Mouse (Mus musculus) liver, postnatal 0 days (tissue): ENCODE measurements around the gene Rpl31. TPM values are rescaled to one million over a fixed set of nuclear protein-coding genes. Genes with fewer than 3 reads are reported as not detected.
A peak's percentile ranks its signal among the peaks of the same experiment; 100 is the strongest.

ENCODE experiments used
- ATAC-seq: fragments of 200-750 bp; cut with Nextera tagmentation; 2 replicates; pipeline ENCODE4 v1.8.0; 2017; ENCODE audit warnings: mild to moderate bottlenecking, moderate library complexity
- DNase-seq: peaks from one replicate; pipeline ENCODE4 v3.0.0-alpha.2; 2016
- H3K27ac ChIP-seq: fragments of 300-500 bp; sonication (generic); 2 replicates; pipeline ENCODE4 v1.5.1; 2014; ENCODE audit warnings: antibody characterized with exemption, moderate library complexity, mild to moderate bottlenecking, low read depth
- H3K27me3 ChIP-seq: fragments of 300-500 bp; sonication (generic); 2 replicates; pipeline ENCODE4 v1.6.1; 2014; ENCODE audit warnings: low read length, control low read depth, mixed read lengths; ENCODE audit not compliant: insufficient read depth
- H3K36me3 ChIP-seq: fragments of 300-500 bp; sonication (generic); replicated peaks from 2 replicates; pipeline ENCODE4 v1.6.1; 2014; ENCODE audit warnings: mild to moderate bottlenecking, control low read depth, low read length, moderate library complexity, mixed read lengths; ENCODE audit not compliant: insufficient read depth
- H3K4me1 ChIP-seq: fragments of 300-500 bp; sonication (generic); 2 replicates; pipeline ENCODE4 v1.6.1; 2014; ENCODE audit warnings: antibody characterized with exemption, mild to moderate bottlenecking, control low read depth; ENCODE audit not compliant: insufficient read depth
- H3K4me2 ChIP-seq: fragments of 300-500 bp; sonication (generic); 2 replicates; pipeline ENCODE4 v1.6.1; 2014; ENCODE audit warnings: low read depth, mild to moderate bottlenecking, low read length, moderate library complexity, mixed read lengths
- H3K4me3 ChIP-seq: fragments of 300-500 bp; sonication (generic); 2 replicates; pipeline ENCODE4 v1.5.1; 2014; ENCODE audit warnings: low read depth, low read length
- H3K9ac ChIP-seq: fragments of 300-500 bp; sonication (generic); replicated peaks from 2 replicates; pipeline ENCODE4 v1.6.1; 2014; ENCODE audit warnings: mild to moderate bottlenecking, moderate library complexity
- H3K9me3 ChIP-seq: fragments of 300-500 bp; sonication (generic); 2 replicates; pipeline ENCODE4 v1.6.1; 2016; ENCODE audit warnings: mild to moderate bottlenecking, control low read depth, low read length, mixed read lengths
- CTCF ChIP-seq: sonication (generic); IDR thresholded peaks from 2 replicates; pipeline ENCODE4 v1.5.1; 2016; ENCODE audit warnings: antibody characterized with exemption, low read depth
- EP300 ChIP-seq: IDR thresholded peaks from 2 replicates; pipeline ENCODE4 v1.6.1; 2016; ENCODE audit warnings: antibody characterized with exemption, low read depth, mild to moderate bottlenecking
- WGBS: fragments of 180-500 bp; shearing (Covaris S2); extraction: QIAGEN DNeasy Blood & Tissue Kit; methylation state at CpG from one replicate; pipeline ENCODE4 v1.1.7; 2014; ENCODE audit not compliant: insufficient replicate concordance; 5-methylcytosine and 5-hydroxymethylcytosine counted together
- polyA plus RNA-seq: library from polyadenylated mRNA; unstranded; fragments of >200 nt; fragmentation: Nextera tagmentation; extraction: Ambion mirVana; gene quantifications from 2 replicates; pipeline ENCODE4 v1.2.1, GENCODE M21; 2015

Rpl31 gene
- 306 and 334 TPM in 2 replicates for polyA plus RNA-seq

- Histone ChIP-seq H3K4me2 (peak within 1 kb of the TSS; percentile 87), H3K4me1 (peaks cover 16% of the 10 kb centered on the region), H3K27ac (peak within 1 kb of the TSS; percentile 92), H3K27me3 (no peaks in the 10 kb centered on the region), H3K9me3 (no peaks in the 10 kb centered on the region), H3K9ac (peak within 1 kb of the TSS; percentile 99), H3K36me3 (peaks cover 36% of the 10 kb centered on the region), H3K4me3 (peak within 1 kb of the TSS; percentile 96)
- ATAC-seq (peak; percentile 98), DNase-seq (peak; percentile 98)
- TF ChIP-seq EP300: 0 out of 2 replicates have a peak, but pooled peaks have one; percentile 46
- TF ChIP-seq CTCF: no peak
- 2% methylated on average over 57 of the region's 62 CpGs for WGBS
Measured at GRCm38 (mm10) chr1:39367601-39368266, at the start of gene Rpl31. TSS of gene Rpl31 (plus strand) at chr1:39367842.

- DNase-seq: no peak
Measured at GRCm38 (mm10) chr1:39317935-39318334, 49.7 kb upstream of the Rpl31 start.

GRCm38 (mm10) chr1:39318870-39319269 lies 48.8 kb upstream of the Rpl31 start:
- ATAC-seq: no peak
- no peaks in the 10 kb centered on the region for H3K36me3 ChIP-seq
- H3K9ac ChIP-seq: no peak overlapping the region
- TF ChIP-seq CTCF (no peak), EP300 (no peak)
- peaks cover 12% of the 10 kb centered on the region; the same call in 1 of the 2 replicates for H3K4me1 ChIP-seq
- H3K9me3 ChIP-seq: no peaks in the 10 kb centered on the region
- H3K4me2 ChIP-seq: no peak overlapping the region
- H3K27ac ChIP-seq: no peak overlapping the region
- DNase-seq: no peak
- no peaks in the 10 kb centered on the region for H3K27me3 ChIP-seq
- no peak overlapping the region for H3K4me3 ChIP-seq
- 67% methylated on average over 7 of the region's 7 CpGs for WGBS

More at GRCm38 (mm10) chr1:39317935-39318334, 49.7 kb upstream of the Rpl31 start:
- no peak for ATAC-seq
- Histone ChIP-seq H3K27ac (no peak overlapping the region), H3K4me2 (0 out of 2 replicates have a peak overlapping the region, but pooled peaks have one; percentile 22), H3K9me3 (no peaks in the 10 kb centered on the region), H3K36me3 (no peaks in the 10 kb centered on the region), H3K27me3 (no peaks in the 10 kb centered on the region), H3K4me1 (peaks cover 16% of the 10 kb centered on the region; the same call in 1 of the 2 replicates), H3K9ac (no peak overlapping the region), H3K4me3 (no peak overlapping the region)
- TF ChIP-seq CTCF (no peak), EP300 (no peak)
- WGBS: 62% methylated on average over 2 of the region's 2 CpGs

- WGBS: 65% methylated on average over 6 of the region's 6 CpGs
- H3K4me2 ChIP-seq: no peak overlapping the region
- no peak overlapping the region for H3K4me3 ChIP-seq
- no peak overlapping the region for H3K9ac ChIP-seq
- H3K27me3 ChIP-seq: no peaks in the 10 kb centered on the region
- no peak overlapping the region for H3K27ac ChIP-seq
- no peaks in the 10 kb centered on the region for H3K36me3 ChIP-seq
- DNase-seq: no peak
- no peaks in the 10 kb centered on the region for H3K9me3 ChIP-seq
- ATAC-seq: no peak
- H3K4me1 ChIP-seq: peaks cover 12% of the 10 kb centered on the region; the same call in 1 of the 2 replicates
- no peak for TF ChIP-seq EP300
- no peak for TF ChIP-seq CTCF
Measured at GRCm38 (mm10) chr1:39321954-39322353, 45.7 kb upstream of the Rpl31 start.

- no peaks in the 10 kb centered on the region for H3K36me3 ChIP-seq
- no peak overlapping the region for H3K27ac ChIP-seq
- DNase-seq (no peak), ATAC-seq (no peak)
- no peak for TF ChIP-seq EP300
- TF ChIP-seq CTCF: no peak
- H3K4me2 ChIP-seq: no peak overlapping the region
- no peaks in the 10 kb centered on the region for H3K9me3 ChIP-seq
- H3K9ac ChIP-seq: no peak overlapping the region
- H3K4me3 ChIP-seq: no peak overlapping the region
- H3K27me3 ChIP-seq: no peaks in the 10 kb centered on the region
- WGBS: 72% methylated on average over 6 of the region's 6 CpGs
- H3K4me1 ChIP-seq: no peaks in the 10 kb centered on the region
Measured at GRCm38 (mm10) chr1:39325228-39325627, 42.4 kb upstream of the Rpl31 start.

GRCm38 (mm10) chr1:39327546-39327945 lies 40.1 kb upstream of the Rpl31 start:
- ATAC-seq: no peak

More at GRCm38 (mm10) chr1:39327546-39327945, 40.1 kb upstream of the Rpl31 start:
- Histone ChIP-seq H3K27ac (no peak overlapping the region), H3K27me3 (no peaks in the 10 kb centered on the region), H3K4me1 (no peaks in the 10 kb centered on the region), H3K9ac (no peak overlapping the region), H3K4me3 (no peak overlapping the region), H3K36me3 (no peaks in the 10 kb centered on the region), H3K4me2 (no peak overlapping the region), H3K9me3 (no peaks in the 10 kb centered on the region)
- DNase-seq: no peak
- 74% methylated on average over 7 of the region's 7 CpGs for WGBS
- TF ChIP-seq CTCF (no peak), EP300 (no peak)
